Mouse (Mus musculus): Measurements from ENCODE around the gene Supt6.

Supt6 gene

GRCm38 (mm10) chr11:78245627-78246317, at the start of gene Supt6, which contains the start of gene Sdf2:
Gene Supt6, minus strand, starts transcription at chr11:78245987.
Gene Sdf2, plus strand, starts transcription at chr11:78245746.
- peak; percentile 97 for DNase-seq (ENCODE audit: low read depth)

GRCm38 (mm10) chr11:78294585-78294984, 48.8 kb upstream of the Supt6 start:
- DNase-seq (ENCODE audit: low read depth), result no peak

GRCm38 (mm10) chr11:78290654-78291053, 44.9 kb upstream of the Supt6 start, which contains the start of gene BC030499:
Gene BC030499, plus strand, starts transcription at chr11:78290841.
- no peak for DNase-seq (ENCODE audit: low read depth)

GRCm38 (mm10) chr11:78289146-78289763, 43.5 kb upstream of the Supt6 start:
- no peak for DNase-seq (ENCODE audit: low read depth)

- no peak for DNase-seq (ENCODE audit: low read depth)
Observed at GRCm38 (mm10) chr11:78279586-78279985, 33.8 kb upstream of the Supt6 start.

GRCm38 (mm10) chr11:78278853-78279252, 33.1 kb upstream of the Supt6 start:
- no peak for DNase-seq (ENCODE audit: low read depth)

GRCm38 (mm10) chr11:78276169-78276568, 30.4 kb upstream of the Supt6 start:
- DNase-seq (ENCODE audit: low read depth), result peak; percentile 45

- DNase-seq (ENCODE audit: low read depth), result no peak
Observed at GRCm38 (mm10) chr11:78275596-78275995, 29.8 kb upstream of the Supt6 start.

GRCm38 (mm10) chr11:78271986-78272385, 26.2 kb upstream of the Supt6 start:
- DNase-seq (ENCODE audit: low read depth), result no peak

- no peak for DNase-seq (ENCODE audit: low read depth)
Observed at GRCm38 (mm10) chr11:78265571-78265970, 19.8 kb upstream of the Supt6 start.

GRCm38 (mm10) chr11:78262550-78262949, 16.8 kb upstream of the Supt6 start:
- peak; percentile 91 for DNase-seq (ENCODE audit: low read depth)

GRCm38 (mm10) chr11:78261380-78262352, 15.9 kb upstream of the Supt6 start, which contains the start of gene 2610507B11Rik:
Gene 2610507B11Rik, plus strand, starts transcription at chr11:78261752.
- peak; percentile 93 for DNase-seq (ENCODE audit: low read depth)

- peak; percentile 89 for DNase-seq (ENCODE audit: low read depth)
Observed at GRCm38 (mm10) chr11:78260489-78261258, 14.9 kb upstream of the Supt6 start.

- DNase-seq (ENCODE audit: low read depth), result peak; percentile 51
Observed at GRCm38 (mm10) chr11:78256618-78257017, 10.8 kb upstream of the Supt6 start.

- peak; percentile 93 for DNase-seq (ENCODE audit: low read depth)
Observed at GRCm38 (mm10) chr11:78247727-78248140, 1.9 kb upstream of the Supt6 start.

GRCm38 (mm10) chr11:78247012-78247348, 1.2 kb upstream of the Supt6 start:
- DNase-seq (ENCODE audit: low read depth), result no peak

GRCm38 (mm10) chr11:78246318-78247011, 678 bp upstream of the Supt6 start:
- DNase-seq (ENCODE audit: low read depth), result no peak

GRCm38 (mm10) chr11:78245261-78245626, 543 bp downstream of the Supt6 start:
- DNase-seq (ENCODE audit: low read depth), result no peak

GRCm38 (mm10) chr11:78240193-78240857, 5.5 kb downstream of the Supt6 start:
- DNase-seq (ENCODE audit: low read depth), result no peak

GRCm38 (mm10) chr11:78231518-78231917, 14.3 kb downstream of the Supt6 start:
- DNase-seq (ENCODE audit: low read depth), result no peak

All from 416B (cell line).